Mouse (Mus musculus) small intestine, adult 2 months (tissue): ENCODE measurements around the gene Snu13. TPM values are rescaled to one million over a fixed set of nuclear protein-coding genes. Genes with fewer than 3 reads are reported as not detected.
A peak's percentile ranks its signal among the peaks of the same experiment; 100 is the strongest.

Source experiments
- H3K27ac ChIP-seq: fragments of 200-500 bp; 2 replicates; pipeline ENCODE4 v1.5.1; 2012; ENCODE audit warnings: low read depth, low read length, control low read depth, inconsistent platforms; ENCODE audit not compliant: insufficient read depth
- H3K27me3 ChIP-seq: fragments of 200-500 bp; 2 replicates; pipeline ENCODE4 v1.6.1; 2012; ENCODE audit warnings: mild to moderate bottlenecking, moderate library complexity, low read length, inconsistent platforms; ENCODE audit not compliant: control insufficient read depth, insufficient read depth
- H3K36me3 ChIP-seq: fragments of 200-500 bp; 2 replicates; pipeline ENCODE4 v1.6.1; 2012; ENCODE audit warnings: mild to moderate bottlenecking, low read length, control low read depth, inconsistent platforms; ENCODE audit not compliant: control insufficient read depth, insufficient read depth
- H3K4me1 ChIP-seq: fragments of 200-500 bp; 2 replicates; pipeline ENCODE4 v1.6.1; 2012; ENCODE audit warnings: low read length, inconsistent platforms, mixed read lengths; ENCODE audit not compliant: control insufficient read depth, insufficient read depth, insufficient read length
- H3K4me3 ChIP-seq: fragments of 200-500 bp; 2 replicates; pipeline ENCODE4 v1.5.1; 2012; ENCODE audit warnings: low read depth, mild to moderate bottlenecking, control low read depth, inconsistent platforms, low read length, moderate library complexity
- CTCF ChIP-seq: fragments of 200-500 bp; IDR thresholded peaks from 2 replicates; pipeline ENCODE4 v1.5.1; 2012; ENCODE audit warnings: low read depth, mild to moderate bottlenecking, control low read depth, inconsistent platforms, low read length, moderate library complexity, mixed read lengths; ENCODE audit not compliant: insufficient replicate concordance, insufficient read length; ENCODE audit errors: extremely low read depth
- POLR2A ChIP-seq: fragments of 200-500 bp; IDR thresholded peaks from 2 replicates; pipeline ENCODE4 v1.6.1; 2012; ENCODE audit warnings: low read depth, mild to moderate bottlenecking, control low read depth, inconsistent platforms, low read length, moderate library complexity
- WGBS: fragments of 180-500 bp; shearing (Covaris S2); methylation state at CpG from one replicate; pipeline ENCODE4 v1.1.7; 2018; 5-methylcytosine and 5-hydroxymethylcytosine counted together
- polyA plus RNA-seq: library from polyadenylated mRNA; depleted of rRNA; stranded (reverse); fragments of >200 nt; gene quantifications from 2 replicates; pipeline ENCODE4 v1.2.3, GENCODE M21; 2012; rRNA removed

Gene Snu13
- polyA plus RNA-seq, result 24.6 and 25.7 TPM in 2 replicates

- H3K36me3 ChIP-seq, result peaks cover 7% of the 10 kb centered on the region
- peak within 1 kb of the TSS; percentile 67 for H3K27ac ChIP-seq
- no peaks in the 10 kb centered on the region for H3K4me1 ChIP-seq
- H3K4me3 ChIP-seq, result peak within 1 kb of the TSS; percentile 97
- under 1% methylated on average over 74 of the region's 74 CpGs for WGBS
- no peaks in the 10 kb centered on the region for H3K27me3 ChIP-seq
- TF ChIP-seq POLR2A (peak; percentile 47), CTCF (no peak)
Measured at GRCm38 (mm10) chr15:82047080-82047883, at the start of gene Snu13. TSS of gene Snu13 (minus strand) at chr15:82047598.

- Histone ChIP-seq H3K4me3 (no peak overlapping the region), H3K27me3 (peaks cover 3% of the 10 kb centered on the region; the same call in 1 of the 2 replicates), H3K4me1 (no peaks in the 10 kb centered on the region), H3K36me3 (no peaks in the 10 kb centered on the region), H3K27ac (no peak overlapping the region)
- TF ChIP-seq POLR2A (no peak), CTCF (no peak)
- 73% methylated on average over 7 of the region's 7 CpGs for WGBS
Measured at GRCm38 (mm10) chr15:82091061-82091460, 43.7 kb upstream of the Snu13 start.

- H3K4me1 ChIP-seq, result no peaks in the 10 kb centered on the region
- H3K27me3 ChIP-seq, result peaks cover 3% of the 10 kb centered on the region; the same call in 1 of the 2 replicates
- H3K27ac ChIP-seq, result no peak overlapping the region
- WGBS, result 8% methylated on average over 10 of the region's 10 CpGs
- H3K4me3 ChIP-seq, result no peak overlapping the region
- H3K36me3 ChIP-seq, result no peaks in the 10 kb centered on the region
- TF ChIP-seq CTCF (no peak), POLR2A (no peak)
Measured at GRCm38 (mm10) chr15:82087266-82087665, 39.9 kb upstream of the Snu13 start.

- Histone ChIP-seq H3K27me3 (peaks cover 3% of the 10 kb centered on the region; the same call in 1 of the 2 replicates), H3K36me3 (no peaks in the 10 kb centered on the region), H3K4me3 (no peak overlapping the region), H3K4me1 (no peaks in the 10 kb centered on the region), H3K27ac (no peak overlapping the region)
- 63% methylated on average over 12 of the region's 12 CpGs for WGBS
- TF ChIP-seq POLR2A (no peak), CTCF (no peak)
Measured at GRCm38 (mm10) chr15:82086131-82086530, 38.7 kb upstream of the Snu13 start.

- TF ChIP-seq CTCF, result no peak
- TF ChIP-seq POLR2A, result no peak
- 85% methylated on average over 9 of the region's 9 CpGs for WGBS
- Histone ChIP-seq H3K4me3 (no peak overlapping the region), H3K4me1 (no peaks in the 10 kb centered on the region), H3K27ac (no peak overlapping the region), H3K36me3 (no peaks in the 10 kb centered on the region), H3K27me3 (peaks cover 3% of the 10 kb centered on the region; the same call in 1 of the 2 replicates)
Measured at GRCm38 (mm10) chr15:82085606-82086005, 38.2 kb upstream of the Snu13 start.

GRCm38 (mm10) chr15:82081161-82081560 lies 33.8 kb upstream of the Snu13 start:
- H3K4me3 ChIP-seq, result no peak overlapping the region
- H3K36me3 ChIP-seq, result no peaks in the 10 kb centered on the region
- no peaks in the 10 kb centered on the region; the same call in none of the 2 replicates for H3K27me3 ChIP-seq
- no peaks in the 10 kb centered on the region for H3K4me1 ChIP-seq
- peak; percentile 20; the same call in 1 of the 2 replicates for TF ChIP-seq CTCF
- no peak for TF ChIP-seq POLR2A
- H3K27ac ChIP-seq, result no peak overlapping the region
- WGBS, result 30% methylated on average over 7 of the region's 7 CpGs

- Histone ChIP-seq H3K27me3 (no peaks in the 10 kb centered on the region; the same call in 1 of the 2 replicates), H3K4me3 (no peak overlapping the region), H3K27ac (no peak overlapping the region), H3K36me3 (no peaks in the 10 kb centered on the region), H3K4me1 (no peaks in the 10 kb centered on the region)
- WGBS, result 45% methylated on average over 10 of the region's 10 CpGs
- TF ChIP-seq CTCF, result no peak
- TF ChIP-seq POLR2A, result no peak
Measured at GRCm38 (mm10) chr15:82079883-82080282, 32.5 kb upstream of the Snu13 start.
